Mouse (Mus musculus): Measurements from ENCODE around the gene Adamts10. TPM values are rescaled to one million over a fixed set of nuclear protein-coding genes. Genes with fewer than 3 reads are reported as not detected.

Adamts10 gene
- 51.5 TPM for polyA plus RNA-seq (2015; fragmentation: Illumina TruSeq; extraction: RNeasy Lipid Tissue Mini Kit (QIAGEN cat#74804); ENCODE audit: insufficient read depth, low replicate concordance)

GRCm38 (mm10) chr17:33523918-33524755 lies at the start of gene Adamts10:
Adamts10 (plus strand) TSS chr17:33524204.

GRCm38 (mm10) chr17:33555223-33555855 lies 31.3 kb downstream of the Adamts10 start, which contains the start of gene Myo1f:
Myo1f (plus strand) TSS chr17:33555707.

Other genes starting within 250 kb of the Adamts10 start
- gene Zfp955b, start 234.7 kb upstream of the Adamts10 start, polyA plus RNA-seq (2015; fragmentation: Illumina TruSeq; extraction: RNeasy Lipid Tissue Mini Kit (QIAGEN cat#74804); ENCODE audit: insufficient read depth, low replicate concordance) = 10.1 TPM
- 20.6 TPM for gene Zfp81, start 165.3 kb upstream of the Adamts10 start, polyA plus RNA-seq (2015; fragmentation: Illumina TruSeq; extraction: RNeasy Lipid Tissue Mini Kit (QIAGEN cat#74804); ENCODE audit: insufficient read depth, low replicate concordance)
- 19.8 TPM for gene Zfp101, start 129.6 kb upstream of the Adamts10 start, polyA plus RNA-seq (2015; fragmentation: Illumina TruSeq; extraction: RNeasy Lipid Tissue Mini Kit (QIAGEN cat#74804); ENCODE audit: insufficient read depth, low replicate concordance)
- gene Actl9, start 91.3 kb upstream of the Adamts10 start, polyA plus RNA-seq (2015; fragmentation: Illumina TruSeq; extraction: RNeasy Lipid Tissue Mini Kit (QIAGEN cat#74804); ENCODE audit: insufficient read depth, low replicate concordance) = not detected
- 35.7 TPM for gene Myo1f, start 31.5 kb downstream of the Adamts10 start, polyA plus RNA-seq (2015; fragmentation: Illumina TruSeq; extraction: RNeasy Lipid Tissue Mini Kit (QIAGEN cat#74804); ENCODE audit: insufficient read depth, low replicate concordance)
- gene Zfp414, start 104.9 kb downstream of the Adamts10 start, polyA plus RNA-seq (2015; fragmentation: Illumina TruSeq; extraction: RNeasy Lipid Tissue Mini Kit (QIAGEN cat#74804); ENCODE audit: insufficient read depth, low replicate concordance) = 21.6 TPM
- 6.4 TPM for gene Pram1, start 113.9 kb downstream of the Adamts10 start, polyA plus RNA-seq (2015; fragmentation: Illumina TruSeq; extraction: RNeasy Lipid Tissue Mini Kit (QIAGEN cat#74804); ENCODE audit: insufficient read depth, low replicate concordance)
- 386 TPM for gene Hnrnpm, start 162.7 kb downstream of the Adamts10 start, polyA plus RNA-seq (2015; fragmentation: Illumina TruSeq; extraction: RNeasy Lipid Tissue Mini Kit (QIAGEN cat#74804); ENCODE audit: insufficient read depth, low replicate concordance)
- gene March2, start 194.5 kb downstream of the Adamts10 start, polyA plus RNA-seq (2015; fragmentation: Illumina TruSeq; extraction: RNeasy Lipid Tissue Mini Kit (QIAGEN cat#74804); ENCODE audit: insufficient read depth, low replicate concordance) = 102 TPM
- gene Rab11b, start 236.3 kb downstream of the Adamts10 start, polyA plus RNA-seq (2015; fragmentation: Illumina TruSeq; extraction: RNeasy Lipid Tissue Mini Kit (QIAGEN cat#74804); ENCODE audit: insufficient read depth, low replicate concordance) = 65.7 TPM

Measured in spleen, adult 10 weeks (tissue).